Mouse (Mus musculus) liver, postnatal 0 days (tissue): ENCODE measurements at regions not wholly inside any gene's neighbourhood (a gene's known extent, or its start where the extent isn't known, plus 50 kb on each side); places are given as distances from the start of the nearest gene placed in this dataset.

Experiments used
- ATAC-seq: fragments of 200-750 bp; cut with Nextera tagmentation; 2 replicates; pipeline ENCODE4 v1.8.0; 2017; ENCODE audit warnings: mild to moderate bottlenecking, moderate library complexity
- DNase-seq: peaks from one replicate; pipeline ENCODE4 v3.0.0-alpha.2; 2016
- H3K27ac ChIP-seq: fragments of 300-500 bp; sonication (generic); 2 replicates; pipeline ENCODE4 v1.5.1; 2014; ENCODE audit warnings: antibody characterized with exemption, moderate library complexity, mild to moderate bottlenecking, low read depth
- H3K27me3 ChIP-seq: fragments of 300-500 bp; sonication (generic); 2 replicates; pipeline ENCODE4 v1.6.1; 2014; ENCODE audit warnings: low read length, control low read depth, mixed read lengths; ENCODE audit not compliant: insufficient read depth
- H3K36me3 ChIP-seq: fragments of 300-500 bp; sonication (generic); replicated peaks from 2 replicates; pipeline ENCODE4 v1.6.1; 2014; ENCODE audit warnings: mild to moderate bottlenecking, control low read depth, low read length, moderate library complexity, mixed read lengths; ENCODE audit not compliant: insufficient read depth
- H3K4me1 ChIP-seq: fragments of 300-500 bp; sonication (generic); 2 replicates; pipeline ENCODE4 v1.6.1; 2014; ENCODE audit warnings: antibody characterized with exemption, mild to moderate bottlenecking, control low read depth; ENCODE audit not compliant: insufficient read depth
- H3K4me2 ChIP-seq: fragments of 300-500 bp; sonication (generic); 2 replicates; pipeline ENCODE4 v1.6.1; 2014; ENCODE audit warnings: low read depth, mild to moderate bottlenecking, low read length, moderate library complexity, mixed read lengths
- H3K4me3 ChIP-seq: fragments of 300-500 bp; sonication (generic); 2 replicates; pipeline ENCODE4 v1.5.1; 2014; ENCODE audit warnings: low read depth, low read length
- H3K9ac ChIP-seq: fragments of 300-500 bp; sonication (generic); replicated peaks from 2 replicates; pipeline ENCODE4 v1.6.1; 2014; ENCODE audit warnings: mild to moderate bottlenecking, moderate library complexity
- H3K9me3 ChIP-seq: fragments of 300-500 bp; sonication (generic); 2 replicates; pipeline ENCODE4 v1.6.1; 2016; ENCODE audit warnings: mild to moderate bottlenecking, control low read depth, low read length, mixed read lengths
- CTCF ChIP-seq: sonication (generic); IDR thresholded peaks from 2 replicates; pipeline ENCODE4 v1.5.1; 2016; ENCODE audit warnings: antibody characterized with exemption, low read depth
- EP300 ChIP-seq: IDR thresholded peaks from 2 replicates; pipeline ENCODE4 v1.6.1; 2016; ENCODE audit warnings: antibody characterized with exemption, low read depth, mild to moderate bottlenecking
- WGBS: fragments of 180-500 bp; shearing (Covaris S2); extraction: QIAGEN DNeasy Blood & Tissue Kit; methylation state at CpG from one replicate; pipeline ENCODE4 v1.1.7; 2014; ENCODE audit not compliant: insufficient replicate concordance; 5-methylcytosine and 5-hydroxymethylcytosine counted together

DNA sequence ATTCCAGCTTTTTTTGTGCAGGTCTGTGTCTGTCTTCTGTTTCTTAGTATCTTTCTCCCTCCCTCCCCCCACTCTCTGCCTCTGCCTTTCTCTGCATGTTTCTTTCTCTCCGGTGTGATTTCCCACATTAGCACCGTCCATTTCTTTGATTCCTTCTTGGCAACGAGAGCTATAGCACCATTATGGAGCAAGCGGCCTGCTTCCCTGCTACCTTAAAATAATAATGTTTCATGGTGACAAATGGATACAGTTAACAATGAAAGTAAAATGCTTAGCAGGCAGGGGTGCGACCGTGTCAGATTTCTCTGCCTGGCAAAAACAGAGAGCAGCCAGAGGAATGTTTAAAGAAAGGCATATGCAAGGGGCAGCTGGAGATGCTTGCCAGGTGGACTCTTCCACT is 273.1 kb downstream of the Fzd1 start:
- no peak overlapping the region for H3K9ac ChIP-seq
- DNase-seq (no peak), ATAC-seq (no peak)
- no peak overlapping the region for H3K27ac ChIP-seq
- no peaks in the 10 kb centered on the region for H3K4me1 ChIP-seq
- H3K4me2 ChIP-seq: no peak overlapping the region
- no peaks in the 10 kb centered on the region for H3K9me3 ChIP-seq
- H3K4me3 ChIP-seq: no peak overlapping the region
- TF ChIP-seq EP300 (no peak), CTCF (no peak)
- WGBS: 58% methylated on average over 6 of the region's 6 CpGs
- no peaks in the 10 kb centered on the region for H3K27me3 ChIP-seq
- no peaks in the 10 kb centered on the region for H3K36me3 ChIP-seq

DNA sequence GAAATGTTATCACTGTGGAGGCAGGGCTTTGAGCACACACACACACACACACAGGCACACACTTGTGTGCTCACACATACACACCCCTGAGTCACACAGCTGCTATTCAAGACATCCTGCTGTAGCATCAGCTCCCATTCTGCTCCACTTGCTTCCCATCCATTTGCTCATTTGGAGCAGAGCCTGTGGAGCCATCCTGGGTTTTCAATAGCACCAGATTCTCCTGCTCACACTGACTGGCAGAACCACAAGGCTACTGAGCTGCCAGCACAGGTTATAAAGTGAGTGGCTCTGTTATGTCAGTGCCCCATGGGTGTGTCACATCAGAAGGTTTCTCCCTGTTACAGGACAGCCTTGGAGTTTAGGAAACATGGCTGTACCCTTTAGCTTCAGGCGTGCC is 273.7 kb downstream of the Fzd1 start:
- TF ChIP-seq EP300 (no peak), CTCF (no peak)
- ATAC-seq (no peak), DNase-seq (no peak)
- Histone ChIP-seq H3K36me3 (no peaks in the 10 kb centered on the region), H3K9ac (no peak overlapping the region), H3K9me3 (no peaks in the 10 kb centered on the region), H3K27me3 (no peaks in the 10 kb centered on the region), H3K4me1 (no peaks in the 10 kb centered on the region), H3K4me3 (no peak overlapping the region), H3K4me2 (no peak overlapping the region), H3K27ac (no peak overlapping the region)
- WGBS: 77% methylated on average over 1 of the region's 1 CpGs

DNA sequence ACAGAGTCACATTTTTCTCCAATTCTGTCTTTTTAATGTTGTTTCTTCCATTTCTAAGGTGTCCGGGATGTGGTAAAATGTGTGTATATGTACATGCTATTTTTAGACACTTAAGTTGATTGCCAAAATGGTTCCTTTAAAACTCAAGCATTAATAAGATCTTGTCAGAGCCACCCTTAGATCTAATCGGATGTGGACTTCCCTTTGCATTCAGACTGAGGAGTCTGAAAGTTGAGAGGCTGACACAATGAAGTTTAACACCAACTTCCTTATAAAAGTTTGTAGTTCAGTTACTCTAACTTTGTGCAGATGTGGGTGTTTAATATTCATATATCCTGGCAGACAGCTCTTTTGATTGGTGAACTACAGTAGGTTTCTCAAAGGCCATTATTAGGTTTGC is 282.1 kb downstream of the Mterf1b start:
- DNase-seq: no peak
- H3K9me3 ChIP-seq: no peaks in the 10 kb centered on the region
- H3K36me3 ChIP-seq: no peaks in the 10 kb centered on the region
- no peak overlapping the region for H3K4me3 ChIP-seq
- no peak for TF ChIP-seq CTCF
- TF ChIP-seq EP300: no peak
- ATAC-seq: no peak
- no peaks in the 10 kb centered on the region for H3K27me3 ChIP-seq
- H3K9ac ChIP-seq: no peak overlapping the region
- 51% methylated on average over 2 of the region's 2 CpGs for WGBS
- no peaks in the 10 kb centered on the region for H3K4me1 ChIP-seq
- H3K27ac ChIP-seq: no peak overlapping the region
- no peak overlapping the region for H3K4me2 ChIP-seq
